Mouse (Mus musculus) limb, embryonic 10.5 days (tissue): ENCODE measurements around the gene E330021D16Rik. TPM values are rescaled to one million over a fixed set of nuclear protein-coding genes. Genes with fewer than 3 reads are reported as not detected.

Experiments
- DNase-seq: peaks from one replicate; pipeline ENCODE4 v3.0.0-alpha.2; 2017; ENCODE audit warnings: low spot score
- H3K27ac ChIP-seq: fragments of 300-500 bp; sonication (generic); 2 replicates; pipeline ENCODE4 v1.5.1; 2016; ENCODE audit warnings: mild to moderate bottlenecking
- H3K27me3 ChIP-seq: fragments of 300-500 bp; sonication (generic); 2 replicates; pipeline ENCODE4 v1.6.1; 2016; ENCODE audit warnings: low read depth, mild to moderate bottlenecking; ENCODE audit not compliant: poor library complexity, severe bottlenecking
- H3K36me3 ChIP-seq: fragments of 300-500 bp; sonication (generic); 2 replicates; pipeline ENCODE4 v1.6.1; 2016; ENCODE audit warnings: mild to moderate bottlenecking, moderate library complexity
- H3K4me1 ChIP-seq: fragments of 300-500 bp; sonication (generic); 2 replicates; pipeline ENCODE4 v1.6.1; 2016
- H3K4me3 ChIP-seq: fragments of 300-500 bp; sonication (generic); 2 replicates; pipeline ENCODE4 v1.5.1; 2016; ENCODE audit warnings: mild to moderate bottlenecking, moderate library complexity
- H3K9me3 ChIP-seq: fragments of 300-500 bp; sonication (generic); replicated peaks from 2 replicates; pipeline ENCODE4 v1.6.1; 2016; ENCODE audit warnings: mild to moderate bottlenecking
- WGBS: fragments of 180-500 bp; shearing (Covaris S2); methylation state at CpG from one replicate; pipeline ENCODE4 v1.1.7; 2016; 5-methylcytosine and 5-hydroxymethylcytosine counted together
- polyA plus RNA-seq: library from polyadenylated mRNA; unstranded; fragments of >200 nt; fragmentation: Nextera tagmentation; extraction: Ambion mirVana; gene quantifications from 2 replicates; pipeline ENCODE4 v1.2.1, GENCODE M21; 2016

The E330021D16Rik gene
- polyA plus RNA-seq, 1 experiment from 2014 or later = not detected

DNA sequence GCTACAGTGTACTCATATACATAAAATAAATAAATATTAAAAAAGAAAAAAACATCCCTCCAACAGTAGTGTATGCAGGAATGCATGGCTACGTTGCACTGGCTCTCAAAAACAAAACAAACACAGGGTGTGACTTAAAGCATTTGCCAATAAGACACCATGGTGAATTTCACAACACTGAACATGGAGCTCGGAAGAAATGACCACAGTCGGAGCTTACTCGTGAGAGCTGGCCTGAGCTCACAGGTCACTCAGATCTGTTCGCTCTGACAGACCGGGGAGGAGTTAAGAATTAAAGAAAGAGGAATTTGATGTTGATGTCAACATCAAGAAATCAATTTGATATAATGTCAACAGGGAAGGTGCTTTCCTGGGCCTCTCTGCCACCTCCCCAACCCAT is 18.2 kb upstream of the E330021D16Rik start:
- DNase-seq = no peak
- H3K9me3 ChIP-seq = no peaks in the 10 kb centered on the region
- WGBS = 90% methylated on average over 6 of the region's 6 CpGs
- H3K36me3 ChIP-seq = no peaks in the 10 kb centered on the region
- H3K4me3 ChIP-seq = no peak overlapping the region
- no peak overlapping the region for H3K27ac ChIP-seq
- peaks cover 15% of the 10 kb centered on the region for H3K4me1 ChIP-seq
- H3K27me3 ChIP-seq = no peaks in the 10 kb centered on the region

DNA sequence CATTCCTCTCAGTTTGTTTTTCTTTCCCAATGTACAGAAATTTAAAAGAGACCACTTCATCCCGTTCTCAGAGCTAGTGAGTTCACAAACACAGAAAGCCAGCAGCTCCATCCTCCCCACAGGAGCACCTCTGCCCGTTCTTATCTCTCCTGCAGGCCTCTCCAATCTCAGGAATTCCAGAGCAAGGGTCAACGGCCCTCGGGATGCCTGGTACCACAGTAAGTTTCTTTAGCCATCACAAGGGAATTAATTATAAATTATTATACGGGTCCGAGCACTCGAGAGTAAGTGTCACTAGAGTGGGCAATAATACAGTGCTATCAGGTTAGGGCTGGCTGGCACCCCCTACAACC is 16.5 kb upstream of the E330021D16Rik start:
- H3K27me3 ChIP-seq = no peaks in the 10 kb centered on the region
- no peaks in the 10 kb centered on the region for H3K4me1 ChIP-seq
- 41% methylated on average over 7 of the region's 7 CpGs for WGBS
- no peak overlapping the region for H3K27ac ChIP-seq
- H3K4me3 ChIP-seq = no peak overlapping the region
- no peaks in the 10 kb centered on the region for H3K36me3 ChIP-seq
- no peaks in the 10 kb centered on the region for H3K9me3 ChIP-seq
- no peak for DNase-seq

DNA sequence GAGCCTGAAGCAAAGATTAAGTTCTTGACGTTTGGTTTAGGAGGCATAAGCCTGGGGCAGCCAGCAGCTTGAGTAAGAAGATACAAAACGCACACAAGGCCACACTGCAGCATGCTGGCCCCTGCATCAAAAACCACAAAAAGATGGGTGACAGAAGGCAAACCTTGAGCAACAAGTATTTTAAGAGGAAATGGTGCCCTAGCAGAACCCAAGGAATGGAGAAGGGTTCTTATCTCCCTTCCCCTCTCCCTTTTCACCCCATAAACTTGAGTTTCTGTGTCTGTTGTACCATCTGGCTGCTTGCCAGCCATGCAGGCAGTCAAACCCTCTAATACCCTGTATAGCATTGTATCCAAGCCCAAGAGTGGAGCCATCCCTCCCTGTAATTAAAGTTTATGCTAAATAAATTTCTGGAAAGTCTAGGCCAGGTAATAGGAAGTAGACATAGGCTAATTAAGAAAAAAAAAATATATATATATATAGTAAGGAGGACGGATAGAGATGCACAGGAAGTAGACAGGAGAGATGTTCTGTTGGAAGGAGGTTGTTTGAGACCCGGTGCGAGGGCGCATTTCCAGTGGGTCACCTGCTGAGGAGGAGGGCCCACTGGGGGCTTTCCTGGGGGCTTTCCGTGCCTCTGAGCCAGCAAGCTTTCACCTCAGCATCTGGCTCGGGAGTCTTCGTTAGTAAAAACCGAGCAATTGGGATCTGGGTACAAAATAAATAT is 16.0 kb upstream of the E330021D16Rik start:
- Histone ChIP-seq H3K27ac (no peak overlapping the region), H3K36me3 (no peaks in the 10 kb centered on the region), H3K27me3 (no peaks in the 10 kb centered on the region), H3K4me1 (no peaks in the 10 kb centered on the region), H3K9me3 (no peaks in the 10 kb centered on the region), H3K4me3 (no peak overlapping the region)
- DNase-seq = no peak
- 72% methylated on average over 10 of the region's 10 CpGs for WGBS

DNA sequence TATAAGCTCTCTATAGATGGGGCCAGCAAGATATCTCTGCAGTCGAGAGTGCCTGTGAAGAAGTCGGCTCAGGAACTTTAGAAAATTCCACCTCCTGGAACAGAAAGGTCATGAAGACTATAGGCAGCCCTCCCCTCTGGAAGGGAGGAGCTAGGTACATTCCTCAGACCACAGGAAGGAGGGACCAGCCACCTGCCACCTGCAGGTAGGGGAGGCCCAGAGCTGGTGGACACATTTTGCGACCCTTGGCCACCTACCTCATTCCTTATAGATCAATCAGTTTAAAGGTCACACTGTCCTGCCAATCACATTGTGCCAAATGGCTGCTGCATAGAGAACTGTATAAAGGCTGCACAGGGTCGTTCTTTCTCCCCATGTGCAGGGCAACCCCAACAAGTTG is 14.1 kb upstream of the E330021D16Rik start:
- Histone ChIP-seq H3K4me1 (no peaks in the 10 kb centered on the region), H3K27me3 (no peaks in the 10 kb centered on the region), H3K4me3 (no peak overlapping the region), H3K9me3 (no peaks in the 10 kb centered on the region), H3K27ac (no peak overlapping the region), H3K36me3 (no peaks in the 10 kb centered on the region)
- 56% methylated on average over 4 of the region's 4 CpGs for WGBS
- no peak for DNase-seq

DNA sequence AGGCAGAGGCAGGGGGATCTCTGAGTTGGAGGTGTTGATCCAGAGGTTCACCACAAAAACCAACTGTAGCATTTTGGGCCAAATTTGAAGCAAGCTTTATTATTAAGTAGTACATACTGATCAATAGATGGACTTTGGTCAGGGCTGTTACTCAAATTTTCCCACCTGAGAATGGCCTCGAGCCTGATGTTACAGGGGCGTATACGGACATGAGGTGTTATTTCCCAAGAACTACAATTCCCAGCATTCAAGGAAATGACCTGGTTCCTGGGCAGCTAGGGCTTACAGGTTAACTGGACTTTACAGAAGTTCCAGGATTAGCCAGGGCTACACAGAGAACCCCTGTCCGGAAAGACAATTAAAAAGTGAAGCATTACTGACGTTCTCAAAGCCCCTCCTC is 13.0 kb upstream of the E330021D16Rik start:
- Histone ChIP-seq H3K9me3 (no peaks in the 10 kb centered on the region), H3K27me3 (no peaks in the 10 kb centered on the region), H3K4me1 (no peaks in the 10 kb centered on the region), H3K27ac (no peak overlapping the region), H3K4me3 (no peak overlapping the region), H3K36me3 (no peaks in the 10 kb centered on the region)
- 85% methylated on average over 5 of the region's 5 CpGs for whole genome bisulfite sequencing
- DNase-seq = no peak

DNA sequence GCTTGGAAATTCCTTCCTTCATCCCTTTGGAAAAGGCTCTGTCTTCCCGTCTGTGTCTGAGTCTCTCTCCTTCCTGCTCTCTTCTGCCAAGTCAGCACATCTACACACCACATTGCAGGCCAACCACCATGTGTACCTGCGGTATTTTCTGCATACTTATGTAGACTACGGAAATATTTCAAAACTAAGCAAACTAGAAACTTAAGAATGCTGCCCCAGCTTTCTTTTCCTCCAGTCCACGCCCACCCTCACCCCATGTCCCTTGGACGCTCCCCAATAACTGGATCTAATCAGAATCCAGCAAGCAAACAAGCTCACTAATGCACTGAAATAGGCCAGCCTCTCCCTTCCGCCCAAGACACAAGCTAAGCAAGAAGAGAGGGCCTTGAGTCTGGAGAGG is 11.9 kb upstream of the E330021D16Rik start:
- H3K9me3 ChIP-seq = no peaks in the 10 kb centered on the region
- 91% methylated on average over 6 of the region's 6 CpGs for WGBS
- H3K4me3 ChIP-seq = no peak overlapping the region
- DNase-seq = no peak
- no peaks in the 10 kb centered on the region for H3K4me1 ChIP-seq
- H3K36me3 ChIP-seq = no peaks in the 10 kb centered on the region
- no peaks in the 10 kb centered on the region for H3K27me3 ChIP-seq
- H3K27ac ChIP-seq = no peak overlapping the region

DNA sequence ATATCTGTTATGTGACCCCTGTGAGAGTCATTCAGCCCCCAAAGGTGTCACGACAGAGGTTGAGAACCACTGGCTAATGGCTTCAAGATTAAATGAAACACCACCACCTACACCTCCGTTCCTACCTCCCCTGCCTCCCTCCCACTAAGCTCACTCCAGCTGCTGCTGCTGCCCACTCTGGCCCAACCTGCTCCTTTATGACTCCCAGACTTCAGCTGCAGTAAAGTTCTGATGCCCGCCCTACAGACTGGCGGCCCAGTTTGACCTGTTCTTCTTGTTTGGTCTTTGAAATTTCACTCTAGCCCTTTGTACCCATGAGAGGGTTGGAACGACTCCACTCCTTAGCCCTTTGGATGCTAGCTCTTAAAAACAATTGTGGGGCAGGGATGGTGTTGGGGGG is 10.6 kb upstream of the E330021D16Rik start:
- 84% methylated on average over 5 of the region's 5 CpGs for WGBS
- Histone ChIP-seq H3K4me3 (no peak overlapping the region), H3K4me1 (peaks cover 6% of the 10 kb centered on the region; the same call in 1 of the 2 replicates), H3K27ac (no peak overlapping the region), H3K36me3 (no peaks in the 10 kb centered on the region), H3K9me3 (no peaks in the 10 kb centered on the region), H3K27me3 (no peaks in the 10 kb centered on the region)
- no peak for DNase-seq

DNA sequence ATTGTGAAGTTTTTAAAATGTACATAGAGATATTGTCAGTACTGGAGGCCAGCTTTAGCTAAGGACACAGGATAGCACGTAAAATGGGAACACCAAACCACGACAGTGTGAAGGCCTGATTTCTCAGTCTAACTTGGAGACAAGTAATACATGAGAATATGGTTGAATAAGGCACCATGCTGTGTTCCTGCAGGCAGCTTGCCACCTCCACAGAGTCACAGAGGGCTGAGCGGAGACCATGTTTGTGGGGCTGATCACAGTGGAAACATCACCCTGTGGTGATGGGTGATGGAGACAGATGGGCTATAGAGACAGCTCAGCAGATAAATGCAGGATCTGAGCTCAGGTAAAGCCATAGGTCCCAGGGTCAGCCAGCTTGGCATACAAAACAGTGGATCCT is 8.8 kb upstream of the E330021D16Rik start:
- Histone ChIP-seq H3K4me3 (no peak overlapping the region), H3K9me3 (no peaks in the 10 kb centered on the region), H3K4me1 (peaks cover 6% of the 10 kb centered on the region; the same call in 1 of the 2 replicates), H3K27me3 (no peaks in the 10 kb centered on the region), H3K36me3 (no peaks in the 10 kb centered on the region), H3K27ac (0 out of 2 replicates have a peak overlapping the region, but pooled peaks have one; percentile 23)
- DNase-seq = no peak
- 88% methylated on average over 3 of the region's 3 CpGs for WGBS

DNA sequence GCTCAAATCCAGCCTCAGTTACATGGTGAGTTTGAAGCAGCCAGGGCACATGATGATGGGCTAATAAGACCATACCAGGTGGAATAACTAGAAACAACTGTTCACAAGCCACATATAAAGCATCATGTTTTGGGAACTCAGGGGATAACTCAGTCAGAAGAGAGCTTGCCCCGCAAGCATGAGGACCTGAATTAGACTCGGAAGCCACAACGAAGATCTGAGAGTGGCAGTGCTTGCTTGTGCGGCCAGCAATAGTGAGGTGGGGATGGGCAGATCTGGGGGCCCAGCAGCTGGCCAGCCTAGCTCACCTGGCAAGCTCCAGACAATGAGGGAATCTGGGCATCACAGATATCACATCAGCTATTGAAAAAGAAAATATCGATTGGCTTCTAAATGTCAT is 7.8 kb upstream of the E330021D16Rik start:
- H3K4me1 ChIP-seq = peaks cover 6% of the 10 kb centered on the region; the same call in 1 of the 2 replicates
- no peak for DNase-seq
- 94% methylated on average over 5 of the region's 5 CpGs for WGBS
- no peaks in the 10 kb centered on the region for H3K9me3 ChIP-seq
- no peaks in the 10 kb centered on the region for H3K36me3 ChIP-seq
- no peak overlapping the region for H3K4me3 ChIP-seq
- H3K27me3 ChIP-seq = no peaks in the 10 kb centered on the region
- no peak overlapping the region for H3K27ac ChIP-seq

DNA sequence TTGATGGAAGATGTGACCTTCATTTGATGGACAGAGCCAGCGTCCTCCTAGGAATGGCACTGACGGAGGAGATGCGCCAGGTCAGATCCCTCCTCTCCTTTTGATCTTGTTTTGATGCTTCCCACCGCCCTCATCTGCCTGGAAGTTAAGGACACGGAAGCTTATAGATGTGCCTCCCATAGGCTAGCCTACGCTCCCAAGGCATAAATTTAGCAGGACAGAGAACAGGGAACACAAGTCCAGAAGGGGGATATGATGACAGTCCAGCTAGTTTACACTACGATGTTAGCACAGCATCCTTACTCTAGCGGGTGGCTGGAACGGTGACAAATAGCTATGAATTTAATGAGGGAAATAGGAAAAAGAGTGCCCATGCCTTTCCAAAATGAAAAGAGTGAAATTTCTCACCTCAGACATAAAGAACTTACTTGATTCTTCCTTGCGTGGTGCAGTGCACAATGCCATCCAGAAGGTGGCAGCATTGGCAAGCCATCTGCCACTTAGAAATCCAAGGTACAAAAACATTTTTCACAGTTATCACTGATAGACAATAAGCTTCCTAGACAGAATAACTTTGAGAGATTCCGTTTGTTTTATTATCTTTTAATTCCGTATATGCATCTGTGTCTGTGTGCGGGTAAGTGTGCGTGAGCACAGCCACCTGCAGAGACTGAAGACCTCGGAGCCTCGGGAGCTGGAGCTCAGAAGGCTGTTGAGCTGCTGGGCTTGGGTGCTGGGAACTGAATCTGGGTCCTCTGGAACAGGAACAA is 6.9 kb upstream of the E330021D16Rik start:
- Histone ChIP-seq H3K4me3 (no peak overlapping the region), H3K27ac (no peak overlapping the region; the same call in 1 of the 2 replicates), H3K36me3 (no peaks in the 10 kb centered on the region), H3K4me1 (peaks cover 6% of the 10 kb centered on the region; the same call in 1 of the 2 replicates), H3K27me3 (no peaks in the 10 kb centered on the region), H3K9me3 (no peaks in the 10 kb centered on the region)
- WGBS = 63% methylated on average over 16 of the region's 16 CpGs
- peak; percentile 65 for DNase-seq

DNA sequence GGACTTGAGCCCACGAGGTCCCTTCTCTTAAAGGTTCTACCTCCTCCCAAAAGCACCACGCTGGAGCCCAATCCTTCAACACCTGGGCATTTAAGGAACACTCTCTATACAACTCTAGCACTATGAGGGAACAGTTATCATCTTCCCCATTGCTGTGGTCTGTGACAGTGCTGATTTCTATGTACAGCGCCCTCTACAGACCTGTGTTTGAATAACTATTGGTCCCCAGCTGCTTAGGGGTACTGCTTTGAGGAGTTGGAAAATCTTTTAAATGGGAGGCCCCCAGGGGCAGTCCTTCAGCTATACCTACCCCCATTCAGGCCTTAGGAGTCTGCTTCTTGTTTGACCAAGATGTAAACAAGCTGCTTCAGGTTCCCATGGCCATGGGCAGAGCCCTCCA is 5.7 kb upstream of the E330021D16Rik start:
- DNase-seq = no peak
- Histone ChIP-seq H3K4me3 (no peak overlapping the region), H3K36me3 (no peaks in the 10 kb centered on the region), H3K4me1 (peaks cover 6% of the 10 kb centered on the region; the same call in 1 of the 2 replicates), H3K9me3 (no peaks in the 10 kb centered on the region), H3K27ac (no peak overlapping the region), H3K27me3 (no peaks in the 10 kb centered on the region)
- 63% methylated on average over 3 of the region's 3 CpGs for WGBS

DNA sequence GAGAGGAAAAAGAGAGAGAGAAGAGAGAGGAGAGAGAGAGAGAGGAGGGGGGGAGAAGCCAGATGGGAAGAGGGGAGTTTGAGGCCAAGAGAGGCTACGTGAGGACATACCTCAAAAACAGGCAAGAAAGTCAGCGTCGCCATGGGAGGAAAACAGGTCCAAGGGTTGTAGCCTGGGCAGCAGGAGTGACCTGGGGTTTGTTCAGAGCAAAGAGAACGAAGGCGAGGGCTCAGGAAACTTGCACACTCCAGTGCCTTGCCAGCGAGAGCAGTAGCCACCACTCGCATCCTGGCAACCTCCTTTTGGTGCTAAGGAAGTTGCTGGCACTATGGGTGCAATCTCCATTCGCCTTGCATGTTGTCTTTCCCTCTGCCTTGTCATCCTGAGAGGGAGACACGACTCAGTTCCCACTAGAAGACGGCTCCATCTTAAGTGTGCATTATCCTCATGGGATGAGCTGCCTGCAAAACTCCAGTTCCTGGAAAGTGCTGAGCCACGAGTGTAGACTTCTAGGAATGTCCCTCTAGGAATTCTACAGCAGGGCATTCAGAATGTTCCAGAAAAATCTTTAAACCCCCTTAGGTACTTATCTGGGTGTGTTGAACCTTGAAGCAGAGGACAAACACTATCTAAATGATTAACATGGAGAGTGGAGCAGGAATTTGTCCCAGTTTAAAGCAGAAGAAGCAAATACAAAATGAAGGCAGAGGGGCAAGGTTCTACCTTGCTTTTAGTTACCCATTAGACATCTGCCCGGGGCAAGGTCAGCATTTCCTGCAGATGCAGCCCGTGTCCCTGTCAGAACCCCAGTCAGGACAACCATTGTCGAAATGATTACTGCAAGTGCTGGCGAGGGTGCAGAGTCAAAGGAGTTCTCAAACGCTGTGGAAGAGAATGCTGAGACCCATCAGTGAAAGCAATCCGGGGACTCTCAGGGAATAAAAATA is 3.8 kb upstream of the E330021D16Rik start:
- H3K4me3 ChIP-seq = no peak overlapping the region
- no peaks in the 10 kb centered on the region for H3K36me3 ChIP-seq
- H3K4me1 ChIP-seq = peaks cover 9% of the 10 kb centered on the region
- no peak for DNase-seq
- H3K27me3 ChIP-seq = no peaks in the 10 kb centered on the region
- WGBS = 84% methylated on average over 17 of the region's 17 CpGs
- H3K9me3 ChIP-seq = no peaks in the 10 kb centered on the region
- H3K27ac ChIP-seq = no peak overlapping the region
